Mouse (Mus musculus) small intestine, adult 2 months (tissue): ENCODE results near the gene Slc24a3.

ENCODE experiments used
- CTCF ChIP-seq: fragments of 200-500 bp; IDR thresholded peaks from 2 replicates; pipeline ENCODE4 v1.5.1; 2012; ENCODE audit warnings: low read depth, mild to moderate bottlenecking, control low read depth, inconsistent platforms, low read length, moderate library complexity, mixed read lengths; ENCODE audit not compliant: insufficient replicate concordance, insufficient read length; ENCODE audit errors: extremely low read depth
- POLR2A ChIP-seq: fragments of 200-500 bp; IDR thresholded peaks from 2 replicates; pipeline ENCODE4 v1.6.1; 2012; ENCODE audit warnings: low read depth, mild to moderate bottlenecking, control low read depth, inconsistent platforms, low read length, moderate library complexity

- TF ChIP-seq CTCF (no peak), POLR2A (no peak)
Measured at GRCm38 (mm10) chr2:145296906-145297305, 129.4 kb downstream of the Slc24a3 start.
